Mouse (Mus musculus) midbrain, embryonic 14.5 days (tissue): ENCODE measurements around the gene Gnao1. TPM values are rescaled to one million over a fixed set of nuclear protein-coding genes. Genes with fewer than 3 reads are reported as not detected.

ENCODE experiments used
- ATAC-seq: fragments of 200-750 bp; cut with Nextera tagmentation; 2 replicates; pipeline ENCODE4 v1.8.0; 2017; ENCODE audit warnings: moderate number of reproducible peaks, moderate library complexity; ENCODE audit not compliant: low FRiP score, low TSS enrichment
- DNase-seq: peaks from one replicate; pipeline ENCODE4 v3.0.0-alpha.2; 2015
- H3K27ac ChIP-seq: fragments of 300-500 bp; sonication (generic); replicated peaks from 2 replicates; pipeline ENCODE4 v1.5.1; 2014; ENCODE audit warnings: mild to moderate bottlenecking, low read depth, low read length, moderate library complexity
- H3K27me3 ChIP-seq: fragments of 300-500 bp; sonication (generic); 2 replicates; pipeline ENCODE4 v1.6.1; 2014; ENCODE audit warnings: low read length, control low read depth, mixed read lengths; ENCODE audit not compliant: control insufficient read depth, insufficient read depth
- H3K36me3 ChIP-seq: fragments of 300-500 bp; sonication (generic); 2 replicates; pipeline ENCODE4 v1.6.1; 2014; ENCODE audit warnings: low read length, control low read depth; ENCODE audit not compliant: control insufficient read depth, insufficient read depth
- H3K4me1 ChIP-seq: fragments of 300-500 bp; sonication (generic); 2 replicates; pipeline ENCODE4 v1.6.1; 2014; ENCODE audit warnings: mild to moderate bottlenecking, antibody characterized with exemption, low read length, control low read depth; ENCODE audit not compliant: control insufficient read depth, insufficient read depth
- H3K4me2 ChIP-seq: fragments of 300-500 bp; sonication (generic); 2 replicates; pipeline ENCODE4 v1.6.1; 2014; ENCODE audit warnings: mild to moderate bottlenecking, low read length, moderate library complexity
- H3K4me3 ChIP-seq: fragments of 300-500 bp; sonication (generic); replicated peaks from 2 replicates; pipeline ENCODE4 v1.5.1; 2014; ENCODE audit warnings: low read depth, low read length
- H3K9ac ChIP-seq: fragments of 300-500 bp; sonication (generic); replicated peaks from 2 replicates; pipeline ENCODE4 v1.6.1; 2014; ENCODE audit warnings: mild to moderate bottlenecking, low read length, moderate library complexity
- H3K9me3 ChIP-seq: fragments of 300-500 bp; sonication (generic); 2 replicates; pipeline ENCODE4 v1.6.1; 2016; ENCODE audit warnings: low read length, control low read depth, mixed read lengths; ENCODE audit not compliant: control insufficient read depth
- WGBS: fragments of 180-500 bp; shearing (Covaris S2); extraction: QIAGEN DNeasy Blood & Tissue Kit; methylation state at CpG from one replicate; pipeline ENCODE4 v1.1.7; 2014; 5-methylcytosine and 5-hydroxymethylcytosine counted together
- polyA plus RNA-seq: library from polyadenylated mRNA; unstranded; fragments of >200 nt; fragmentation: Nextera tagmentation; extraction: Ambion mirVana; gene quantifications from 2 replicates; pipeline ENCODE4 v1.2.1, GENCODE M21; 2014

The Gnao1 gene
- polyA plus RNA-seq, 1 experiment from 2014 or later = 179 TPM

- no peak for DNase-seq
- H3K36me3 ChIP-seq = peaks cover 66% of the 10 kb centered on the region
- no peak overlapping the region for H3K9ac ChIP-seq
- no peak overlapping the region for H3K4me2 ChIP-seq
- no peak overlapping the region for H3K27ac ChIP-seq
- H3K9me3 ChIP-seq = no peaks in the 10 kb centered on the region
- H3K4me3 ChIP-seq = no peak overlapping the region
- H3K27me3 ChIP-seq = no peaks in the 10 kb centered on the region
- H3K4me1 ChIP-seq = no peaks in the 10 kb centered on the region
- no peak for ATAC-seq
- 92% methylated on average over 11 of the region's 11 CpGs for WGBS
Observed at GRCm38 (mm10) chr8:93974602-93975186, 164.9 kb downstream of the Gnao1 start.

GRCm38 (mm10) chr8:93975358-93975757, 165.6 kb downstream of the Gnao1 start:
- 92% methylated on average over 2 of the region's 2 CpGs for WGBS
- H3K27me3 ChIP-seq = no peaks in the 10 kb centered on the region

GRCm38 (mm10) chr8:93976446-93977211, 166.9 kb downstream of the Gnao1 start:
- no peak overlapping the region for H3K4me2 ChIP-seq
- no peak for ATAC-seq
- 96% methylated on average over 6 of the region's 6 CpGs for WGBS

More at GRCm38 (mm10) chr8:93975358-93975757, 165.6 kb downstream of the Gnao1 start:
- H3K4me3 ChIP-seq = no peak overlapping the region
- no peaks in the 10 kb centered on the region for H3K9me3 ChIP-seq
- H3K27ac ChIP-seq = no peak overlapping the region
- peaks cover 72% of the 10 kb centered on the region for H3K36me3 ChIP-seq
- no peak for ATAC-seq
- DNase-seq = no peak
- H3K9ac ChIP-seq = no peak overlapping the region
- H3K4me1 ChIP-seq = no peaks in the 10 kb centered on the region
- H3K4me2 ChIP-seq = no peak overlapping the region

GRCm38 (mm10) chr8:93980141-93980540, 170.4 kb downstream of the Gnao1 start:
- Histone ChIP-seq H3K4me3 (no peak overlapping the region), H3K4me1 (no peaks in the 10 kb centered on the region), H3K27me3 (no peaks in the 10 kb centered on the region), H3K27ac (no peak overlapping the region), H3K9ac (no peak overlapping the region), H3K9me3 (no peaks in the 10 kb centered on the region), H3K36me3 (peaks cover 84% of the 10 kb centered on the region), H3K4me2 (no peak overlapping the region)
- WGBS = 88% methylated on average over 4 of the region's 4 CpGs
- no peak for DNase-seq
- no peak for ATAC-seq

More at GRCm38 (mm10) chr8:93976446-93977211, 166.9 kb downstream of the Gnao1 start:
- no peak overlapping the region for H3K9ac ChIP-seq
- H3K36me3 ChIP-seq = peaks cover 80% of the 10 kb centered on the region
- no peaks in the 10 kb centered on the region for H3K4me1 ChIP-seq
- DNase-seq = no peak
- no peak overlapping the region for H3K27ac ChIP-seq
- no peak overlapping the region for H3K4me3 ChIP-seq
- no peaks in the 10 kb centered on the region for H3K27me3 ChIP-seq
- H3K9me3 ChIP-seq = no peaks in the 10 kb centered on the region

GRCm38 (mm10) chr8:93981679-93982215, 172.0 kb downstream of the Gnao1 start:
- no peak for DNase-seq
- WGBS = 95% methylated on average over 5 of the region's 5 CpGs
- Histone ChIP-seq H3K4me2 (no peak overlapping the region), H3K27ac (no peak overlapping the region), H3K9me3 (no peaks in the 10 kb centered on the region), H3K4me1 (no peaks in the 10 kb centered on the region), H3K4me3 (no peak overlapping the region), H3K36me3 (peaks cover 88% of the 10 kb centered on the region), H3K27me3 (no peaks in the 10 kb centered on the region), H3K9ac (no peak overlapping the region)
- ATAC-seq = no peak

GRCm38 (mm10) chr8:93983827-93984226, 174.1 kb downstream of the Gnao1 start:
- Histone ChIP-seq H3K4me3 (no peak overlapping the region), H3K27me3 (no peaks in the 10 kb centered on the region), H3K4me1 (no peaks in the 10 kb centered on the region), H3K9ac (no peak overlapping the region), H3K4me2 (no peak overlapping the region), H3K9me3 (no peaks in the 10 kb centered on the region), H3K36me3 (peaks cover 86% of the 10 kb centered on the region), H3K27ac (no peak overlapping the region)
- 81% methylated on average over 3 of the region's 3 CpGs for WGBS
- DNase-seq = peak; percentile 56
- ATAC-seq = no peak

- 93% methylated on average over 3 of the region's 3 CpGs for WGBS
- no peak overlapping the region for H3K9ac ChIP-seq
- DNase-seq = no peak
- no peaks in the 10 kb centered on the region for H3K4me1 ChIP-seq
- no peaks in the 10 kb centered on the region for H3K9me3 ChIP-seq
- ATAC-seq = no peak
- H3K36me3 ChIP-seq = peaks cover 87% of the 10 kb centered on the region
- H3K27ac ChIP-seq = no peak overlapping the region
- no peak overlapping the region for H3K4me3 ChIP-seq
- no peak overlapping the region for H3K4me2 ChIP-seq
- H3K27me3 ChIP-seq = no peaks in the 10 kb centered on the region
Observed at GRCm38 (mm10) chr8:93984731-93985130, 175.0 kb downstream of the Gnao1 start.

- peaks cover 45% of the 10 kb centered on the region for H3K36me3 ChIP-seq
Observed at GRCm38 (mm10) chr8:93989739-93990138, 180.0 kb downstream of the Gnao1 start.

More at GRCm38 (mm10) chr8:93989739-93990138, 180.0 kb downstream of the Gnao1 start:
- Histone ChIP-seq H3K4me3 (no peak overlapping the region), H3K4me2 (no peak overlapping the region), H3K27ac (no peak overlapping the region), H3K9me3 (0 out of 2 replicates have a peak, but pooled peaks cover 3% of the 10 kb centered on the region), H3K9ac (no peak overlapping the region), H3K4me1 (no peaks in the 10 kb centered on the region), H3K27me3 (no peaks in the 10 kb centered on the region)
- ATAC-seq (no peak), DNase-seq (no peak)
- WGBS = 98% methylated on average over 4 of the region's 4 CpGs
